Mouse (Mus musculus): ENCODE measurements around the gene Tmem50b. TPM values are rescaled to one million over a fixed set of nuclear protein-coding genes. Genes with fewer than 3 reads are reported as not detected.

Gene Tmem50b
- total RNA-seq, 2 experiments from 2014 or later = 92.3 to 95.0 TPM

DNA sequence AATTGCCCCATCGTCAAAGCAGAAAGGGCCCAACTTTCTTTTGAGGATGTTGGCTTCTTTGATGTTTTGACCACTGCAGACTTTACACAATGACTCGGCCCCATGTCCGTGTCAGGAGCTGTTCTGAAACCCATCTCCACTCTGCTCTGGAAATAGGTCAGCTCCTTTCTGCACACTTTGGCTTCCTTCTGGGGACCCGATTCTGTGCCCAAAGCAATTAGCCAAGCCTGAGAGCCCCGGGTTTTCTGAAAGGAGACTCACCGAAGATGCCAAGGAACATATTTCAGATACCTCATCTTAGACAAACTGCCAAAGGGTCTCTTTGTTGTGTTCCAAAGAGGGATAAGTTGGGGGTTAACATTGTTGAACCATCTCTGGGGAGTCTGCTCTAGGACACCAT is 17.0 kb upstream of the Tmem50b start:
- peak in 1 of 2 experiments; percentile 26 for DNase-seq (ENCODE audit: extremely low spot score in 1 of 2, low spot score in 2 of 2)
- intact Hi-C loops (cut with DNase I) = no loop called here

DNA sequence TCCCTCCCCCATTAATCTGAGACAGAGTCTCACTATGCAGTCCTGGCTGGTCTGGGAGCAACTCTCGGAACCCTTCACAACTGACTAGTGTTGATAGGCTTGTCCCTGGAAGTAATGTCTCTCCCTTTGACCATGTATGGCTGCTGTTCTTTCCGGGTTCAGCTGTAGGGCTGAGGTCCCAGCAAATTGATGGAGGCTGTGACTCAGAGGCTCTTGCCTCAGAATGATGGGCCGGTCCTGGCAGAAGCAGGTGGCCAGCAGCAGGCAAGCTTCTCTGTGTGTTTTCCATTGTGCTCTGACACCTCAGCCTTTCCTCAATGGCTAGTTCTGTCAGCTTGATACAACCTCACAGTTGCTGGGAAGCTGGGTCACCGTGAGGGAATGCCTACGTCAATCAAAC is 14.9 kb upstream of the Tmem50b start:
- intact Hi-C loops (cut with DNase I) = no loop called here
- DNase-seq (ENCODE audit: extremely low spot score in 1 of 2, low spot score in 2 of 2) = no peak

DNA sequence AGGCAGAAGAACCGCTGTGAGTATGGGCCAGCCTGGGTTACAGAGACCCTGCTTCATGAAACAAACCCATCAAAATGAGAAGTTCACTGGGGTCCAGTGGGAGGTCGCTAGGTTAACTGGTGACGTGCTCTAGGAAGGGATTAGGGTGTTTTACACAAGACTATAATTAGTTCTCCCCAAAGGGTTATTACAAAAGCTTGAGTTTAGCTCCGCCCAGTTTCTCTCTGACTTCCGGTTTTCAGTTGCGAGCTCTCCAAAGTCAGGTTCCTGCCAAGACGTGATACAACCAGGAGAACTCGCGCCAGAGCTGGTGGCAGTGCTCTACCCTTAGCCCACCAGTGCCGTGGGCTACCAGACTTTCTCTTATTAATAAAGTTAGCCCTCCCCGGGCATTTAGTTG is 13.6 kb upstream of the Tmem50b start:
- no peak for DNase-seq (ENCODE audit: extremely low spot score in 1 of 2, low spot score in 2 of 2)
- intact Hi-C loops (cut with DNase I) = no loop called here

DNA sequence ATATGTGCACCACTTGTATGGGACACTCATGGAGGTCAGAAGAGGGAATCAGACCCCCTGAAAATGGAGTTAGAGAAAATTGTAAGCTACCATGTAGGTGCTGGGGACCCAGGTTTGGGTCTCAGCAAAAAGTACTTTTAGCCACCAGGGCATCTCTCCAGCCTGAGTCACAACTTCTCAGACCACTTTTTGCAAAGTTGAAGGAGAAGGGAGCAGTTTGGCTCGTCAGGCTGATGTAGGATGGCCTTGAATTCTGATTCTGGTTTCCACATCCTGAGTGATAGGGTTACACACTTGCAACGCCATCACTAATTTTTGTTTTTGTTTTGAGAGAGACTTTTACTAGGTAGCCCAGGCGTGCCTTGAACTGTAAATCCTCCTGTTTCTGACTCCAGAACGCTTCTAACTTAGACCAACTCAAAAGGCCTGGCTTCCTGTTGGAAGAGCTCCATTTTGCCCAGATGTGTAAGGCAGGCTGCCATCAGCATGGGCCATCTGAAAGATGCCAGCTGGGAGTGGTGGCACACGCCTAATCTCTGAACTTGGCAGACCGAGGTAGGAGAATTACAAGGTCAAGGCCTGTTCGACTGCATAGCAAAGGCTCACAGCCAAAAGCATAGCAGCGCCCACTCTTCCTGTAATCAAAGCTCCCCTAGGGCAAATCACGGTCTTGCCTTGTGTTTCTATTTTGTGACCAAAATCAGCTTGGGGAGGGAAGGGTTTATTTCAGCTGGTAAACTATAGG is 12.1 kb upstream of the Tmem50b start:
- intact Hi-C loops (cut with DNase I) = no loop called here
- no peak for DNase-seq (ENCODE audit: extremely low spot score in 1 of 2, low spot score in 2 of 2)

DNA sequence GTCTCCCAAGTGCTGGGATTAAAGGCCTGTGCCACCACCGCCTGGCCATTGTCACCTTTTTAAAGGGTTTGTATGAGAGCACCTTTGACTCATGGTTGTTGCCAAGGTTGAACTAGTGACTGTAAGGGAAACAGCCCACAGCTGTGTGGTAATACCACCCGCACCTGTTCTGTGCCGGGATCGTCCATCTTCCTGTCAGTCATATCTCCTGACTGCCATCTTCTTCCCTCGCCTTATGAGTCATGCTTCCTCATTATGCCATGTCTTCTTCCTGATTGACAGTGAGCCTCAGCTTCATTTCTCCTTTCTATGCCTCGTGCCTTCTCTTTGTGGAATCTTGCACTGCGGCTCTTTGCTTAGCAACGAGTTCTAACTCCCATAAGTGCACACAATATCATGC is 9.4 kb upstream of the Tmem50b start:
- DNase-seq (ENCODE audit: extremely low spot score in 1 of 2, low spot score in 2 of 2) = no peak
- intact Hi-C loops (cut with DNase I) = no loop called here

DNA sequence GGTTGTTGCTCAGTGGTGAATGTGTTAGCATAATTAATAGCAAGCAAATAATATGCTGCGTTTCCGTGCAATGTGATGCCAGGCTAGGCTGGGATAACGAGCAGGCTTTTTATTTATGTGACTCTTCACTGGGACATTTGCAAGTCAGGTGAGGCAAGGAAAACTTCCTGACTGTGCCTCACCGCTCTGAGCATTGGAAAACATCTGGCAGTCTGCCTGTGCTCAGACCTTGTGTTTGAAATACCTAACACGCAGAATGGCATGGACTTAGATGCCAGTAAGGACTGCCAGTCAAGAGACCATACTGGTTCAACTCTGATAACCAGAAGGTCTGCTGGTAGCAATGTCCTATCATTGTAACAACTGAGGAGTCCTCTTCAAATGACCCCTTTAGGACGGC is 7.6 kb upstream of the Tmem50b start:
- intact Hi-C loops (cut with DNase I) = no loop called here
- no peak for DNase-seq (ENCODE audit: extremely low spot score in 1 of 2, low spot score in 2 of 2)

DNA sequence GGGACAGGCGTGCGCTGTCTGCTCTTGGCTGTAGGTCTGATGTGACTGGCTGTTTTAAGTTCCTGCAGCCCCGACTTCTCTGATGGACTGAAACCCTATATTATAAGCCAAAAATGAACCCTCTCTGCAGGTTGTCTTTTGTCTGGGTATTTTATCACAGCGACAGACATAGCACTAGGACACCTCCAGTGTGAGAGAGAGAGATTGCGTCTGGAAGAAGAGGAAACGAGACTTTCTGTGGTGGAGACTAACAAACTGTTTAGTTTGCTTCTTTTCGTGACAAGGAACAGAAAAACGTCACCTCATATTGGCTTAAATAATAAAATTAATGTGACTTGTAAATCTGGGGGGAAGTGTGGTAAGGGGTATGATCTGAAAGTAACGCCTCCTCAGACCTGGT is 4.1 kb upstream of the Tmem50b start:
- intact Hi-C loops (cut with DNase I) = no loop called here
- no peak for DNase-seq (ENCODE audit: extremely low spot score in 1 of 2, low spot score in 2 of 2)

DNA sequence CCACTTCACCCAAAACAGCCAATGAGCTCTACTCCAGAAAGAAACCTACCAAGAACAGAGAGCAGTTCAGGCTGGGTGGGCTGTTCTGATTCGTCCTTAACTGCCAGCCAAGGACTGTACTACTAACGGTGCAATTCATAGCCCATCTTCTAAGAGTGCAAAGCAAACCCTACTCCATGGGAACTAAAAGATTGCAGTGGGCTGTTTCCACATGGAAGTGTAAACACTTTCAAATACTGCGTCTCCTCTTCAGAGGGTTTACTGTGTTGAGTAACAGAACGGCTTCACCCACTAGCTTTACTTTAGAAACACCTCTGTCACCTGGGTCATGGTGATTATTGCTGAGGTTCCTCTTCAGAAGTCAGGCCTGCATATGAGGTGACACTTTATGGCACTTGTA is 3.5 kb upstream of the Tmem50b start:
- no peak for DNase-seq (ENCODE audit: extremely low spot score in 1 of 2, low spot score in 2 of 2)
- intact Hi-C loops (cut with DNase I) = no loop called here

DNA sequence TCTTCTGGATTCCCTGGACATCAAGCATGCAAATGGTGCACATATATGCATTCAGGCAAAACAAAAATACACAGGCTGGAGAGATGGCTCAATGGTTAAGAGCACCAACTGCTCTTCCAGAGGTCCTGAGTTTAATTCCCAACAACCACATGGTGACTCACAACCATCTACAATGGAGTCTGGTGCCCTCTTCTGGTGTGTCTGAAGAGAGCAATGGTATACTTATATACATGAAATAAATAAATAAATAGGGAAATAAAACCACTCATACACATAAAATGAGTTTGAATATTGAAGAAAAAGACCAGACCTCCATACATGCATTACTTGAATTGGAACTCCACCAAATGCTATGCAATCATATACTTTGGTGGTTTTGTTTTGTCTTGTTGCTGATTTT is 1.6 kb upstream of the Tmem50b start:
- DNase-seq (ENCODE audit: extremely low spot score in 1 of 2, low spot score in 2 of 2) = no peak
- intact Hi-C loops (cut with DNase I) = no loop called here

DNA sequence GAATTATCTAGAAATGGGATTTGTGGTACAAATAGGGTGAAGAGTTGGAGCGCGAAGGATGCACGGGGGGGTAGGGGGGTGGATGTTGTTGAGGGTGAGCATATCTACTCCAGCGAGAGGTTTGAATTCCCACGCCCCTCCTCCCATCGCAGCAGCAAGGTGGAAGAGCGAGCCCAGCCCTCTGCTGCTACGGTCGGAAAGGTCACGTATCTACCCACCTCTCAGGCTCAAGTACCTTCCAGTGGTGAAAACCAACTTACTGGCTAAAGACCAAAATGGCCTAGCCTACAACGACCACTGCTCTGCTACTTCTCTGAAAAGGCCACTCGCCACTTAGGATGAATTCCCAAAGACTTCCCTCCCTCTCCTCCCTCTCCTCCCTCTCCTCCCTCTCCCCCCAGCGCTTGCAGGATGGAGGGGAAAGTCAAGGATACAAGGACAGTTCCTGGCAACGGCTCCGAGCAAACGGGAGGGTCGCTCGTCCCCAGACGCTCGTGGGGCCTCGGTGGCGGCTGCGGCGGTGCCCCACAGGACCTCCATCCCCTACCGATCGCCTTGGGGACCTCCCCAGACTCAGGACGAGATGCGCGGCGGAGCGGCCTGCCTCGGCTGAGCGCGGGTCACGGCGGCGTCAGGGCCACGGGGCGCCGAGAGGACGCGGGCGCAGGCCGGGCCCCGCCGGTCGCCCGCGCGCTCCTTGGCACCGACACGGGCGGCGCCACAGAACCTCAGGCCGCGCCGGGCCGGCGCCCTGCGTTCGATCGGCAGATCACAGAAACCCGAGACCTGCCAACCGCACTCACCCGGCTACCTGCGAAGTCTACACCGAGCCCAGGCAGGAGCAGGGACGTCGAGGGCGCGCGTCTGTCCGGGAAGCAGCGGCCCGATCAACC is 575 bp downstream of the Tmem50b start:
- intact Hi-C loops (cut with DNase I) = no loop called here
- no peak for DNase-seq (ENCODE audit: extremely low spot score in 1 of 2, low spot score in 2 of 2)

DNA sequence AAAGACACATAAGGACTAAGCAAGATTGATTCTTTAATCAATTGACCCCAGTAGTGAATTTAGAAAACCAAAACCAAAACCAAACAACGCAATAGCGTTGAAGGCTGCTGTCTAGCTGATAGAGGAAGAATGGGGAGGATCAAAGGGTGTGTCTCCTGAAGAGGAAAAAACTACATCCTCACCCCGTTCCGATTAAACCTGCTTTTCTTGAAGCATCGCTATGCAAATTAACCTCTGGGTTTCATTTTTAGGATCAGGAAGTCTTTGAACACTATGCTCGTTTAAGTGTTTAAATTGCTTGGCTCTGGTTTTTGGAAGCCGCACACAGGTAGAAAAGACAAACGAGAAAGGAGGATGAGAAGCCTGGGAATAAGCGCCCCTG is 1.2 kb downstream of the Tmem50b start:
- intact Hi-C loops (cut with DNase I) = no loop called here
- no peak for DNase-seq (ENCODE audit: extremely low spot score in 1 of 2, low spot score in 2 of 2)

DNA sequence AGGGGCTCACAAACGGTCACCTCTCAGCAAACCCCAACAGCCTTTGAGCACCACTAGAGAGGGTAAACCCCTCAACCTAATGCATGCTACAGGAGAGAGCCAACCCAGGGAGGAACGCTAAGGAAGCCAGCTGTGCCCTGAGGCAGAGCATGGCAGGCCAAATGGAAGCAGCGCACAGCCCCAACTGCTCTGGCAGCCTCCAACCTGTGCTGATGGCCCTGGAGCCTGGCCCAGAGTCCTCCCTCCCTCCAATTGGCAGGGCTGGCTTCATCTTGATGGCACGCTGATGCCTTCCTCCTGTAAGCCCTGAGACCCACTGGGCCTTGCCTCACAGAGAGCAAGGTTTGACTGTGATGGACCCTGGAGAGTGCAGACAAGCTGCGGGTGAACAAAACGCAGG is 2.5 kb downstream of the Tmem50b start:
- peak in 1 of 2 experiments; percentile 40 for DNase-seq (ENCODE audit: extremely low spot score in 1 of 2, low spot score in 2 of 2)

DNA sequence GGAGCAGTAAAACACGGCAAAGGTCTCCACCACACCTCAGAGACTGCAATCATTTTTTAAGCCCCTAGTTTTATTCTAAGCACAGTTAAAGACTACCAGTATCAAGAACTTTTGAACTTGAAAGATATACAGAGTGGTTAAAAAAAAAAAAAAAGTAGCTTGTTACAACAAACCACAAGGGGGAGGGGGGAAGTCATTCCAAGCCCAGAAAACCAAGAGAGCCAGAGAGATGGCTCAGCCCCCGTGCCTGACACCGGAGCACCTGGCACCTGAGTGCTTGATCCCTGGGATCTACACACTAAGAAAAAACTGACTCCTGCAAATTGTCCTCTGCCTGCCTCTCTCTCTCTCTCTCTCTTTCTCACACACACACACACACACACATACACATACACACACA is 4.3 kb downstream of the Tmem50b start:
- no peak for DNase-seq (ENCODE audit: extremely low spot score in 1 of 2, low spot score in 2 of 2)
- intact Hi-C loops (cut with DNase I) = no loop called here

More for the DNA sequence above, 2.5 kb downstream of the Tmem50b start:
- intact Hi-C loops (cut with DNase I) = no loop called here

DNA sequence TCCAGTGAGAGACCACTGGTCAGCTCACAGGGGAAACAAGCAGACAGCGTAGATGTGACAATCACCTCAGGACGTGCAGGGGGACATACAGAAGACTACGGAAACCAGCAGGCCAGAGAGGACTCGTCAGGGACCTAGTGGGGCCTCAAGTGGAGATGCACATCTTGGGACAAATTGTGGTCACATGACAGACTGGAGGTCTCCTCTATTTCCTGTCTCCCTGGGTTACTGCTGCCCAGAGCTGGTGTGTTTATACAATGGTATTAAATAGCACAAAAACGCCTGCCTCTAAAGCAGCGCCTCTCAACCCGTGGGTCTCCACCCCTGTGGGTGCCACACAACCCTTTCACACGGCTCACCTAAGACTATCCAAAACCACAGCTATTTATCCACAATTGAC is 5.4 kb downstream of the Tmem50b start:
- intact Hi-C loops (cut with DNase I) = no loop called here
- DNase-seq (ENCODE audit: extremely low spot score in 1 of 2, low spot score in 2 of 2) = no peak

DNA sequence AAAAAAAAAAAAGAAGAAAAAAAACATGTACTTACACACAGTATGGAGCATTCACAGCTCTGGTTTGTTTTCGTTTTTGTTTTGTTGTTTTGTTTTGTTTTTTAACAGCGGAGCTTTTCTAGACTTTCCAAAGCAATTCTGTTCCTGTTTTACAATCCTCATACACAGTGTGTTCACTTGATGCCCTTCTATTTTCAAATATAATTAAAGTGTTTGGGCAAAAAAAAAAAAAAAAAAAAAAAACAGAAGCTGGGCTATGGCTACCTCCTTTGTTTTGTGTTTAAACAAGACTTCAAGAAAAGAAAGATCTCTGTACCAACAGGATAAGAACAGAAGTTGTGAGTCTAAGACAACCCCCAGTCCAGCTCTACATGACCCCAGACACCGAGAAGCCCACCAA is 8.9 kb downstream of the Tmem50b start:
- DNase-seq (ENCODE audit: extremely low spot score in 1 of 2, low spot score in 2 of 2) = no peak
- intact Hi-C loops (cut with DNase I) = no loop called here

DNA sequence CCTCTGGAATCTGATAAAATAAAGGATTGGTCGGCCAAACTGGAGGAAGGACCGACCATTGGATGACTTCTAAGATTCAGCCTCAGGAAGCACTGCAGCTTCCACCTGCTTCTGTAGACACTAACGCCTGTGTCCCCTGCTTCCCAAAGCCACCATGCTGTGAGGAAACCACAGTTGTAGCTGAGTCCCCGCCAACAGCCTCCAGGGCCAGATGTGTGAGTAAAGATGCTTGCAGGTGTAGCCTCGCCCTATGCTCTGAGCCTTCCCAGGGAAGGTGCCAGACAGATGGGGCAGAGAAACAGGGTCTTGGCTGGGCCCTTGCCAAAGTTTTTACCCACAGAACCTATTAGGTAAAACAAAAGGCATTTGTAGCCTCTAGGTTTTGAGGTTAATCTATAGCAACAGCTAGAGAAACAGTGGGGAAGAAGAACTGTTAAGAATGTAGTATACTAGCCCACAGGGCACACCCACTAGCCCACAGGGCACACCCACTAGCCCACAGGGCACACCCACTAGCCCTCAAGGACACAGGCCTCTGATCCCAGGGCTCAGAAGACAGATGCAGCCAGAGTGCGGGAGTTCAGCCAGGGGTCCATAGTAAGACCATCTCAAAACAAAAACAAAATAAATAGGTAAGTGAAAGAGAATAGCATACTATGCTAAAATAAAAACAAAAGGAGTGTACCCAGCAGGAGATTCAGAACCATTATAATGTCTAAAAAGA is 9.7 kb downstream of the Tmem50b start:
- intact Hi-C loops (cut with DNase I) = no loop called here
- DNase-seq (ENCODE audit: extremely low spot score in 1 of 2, low spot score in 2 of 2) = no peak

DNA sequence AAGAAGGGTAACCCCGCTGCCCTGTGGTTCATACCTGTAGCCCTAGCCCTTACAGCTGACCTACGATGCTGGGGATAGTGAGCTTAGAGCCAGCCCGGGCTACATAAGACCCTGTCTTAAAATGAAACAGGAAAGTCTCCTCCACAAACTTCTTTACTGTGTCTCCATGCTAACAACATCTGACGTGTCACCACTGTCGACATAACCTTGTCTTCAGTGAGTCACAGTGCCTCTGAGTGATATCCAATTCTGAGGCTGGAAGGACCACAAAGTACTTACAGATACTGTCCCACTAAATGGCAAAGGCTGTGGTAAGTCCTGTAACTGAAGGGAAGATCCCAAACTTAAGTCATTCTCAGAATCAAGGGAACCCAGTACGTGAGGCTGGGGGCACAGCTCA is 11.4 kb downstream of the Tmem50b start:
- intact Hi-C loops (cut with DNase I) = no loop called here
- DNase-seq (ENCODE audit: extremely low spot score in 1 of 2, low spot score in 2 of 2) = no peak

DNA sequence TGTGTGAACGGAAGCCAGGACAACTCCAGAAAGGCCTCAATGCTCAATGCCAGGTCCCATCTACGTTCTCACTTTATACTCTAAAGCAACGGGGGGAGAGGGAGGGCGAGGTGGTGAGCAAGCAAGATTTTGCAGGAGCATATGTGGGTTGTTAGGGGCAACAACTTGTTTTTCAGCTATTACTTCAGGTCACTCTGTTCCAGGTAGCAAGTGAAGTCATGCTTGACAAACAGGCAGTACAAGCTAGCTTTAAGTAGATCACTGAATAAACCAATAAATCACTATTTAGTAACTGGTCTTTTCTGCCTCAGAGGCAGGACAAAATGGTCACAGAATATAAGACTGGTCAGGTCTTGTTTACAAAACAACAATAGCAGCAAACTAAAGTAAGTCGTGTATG is 12.0 kb downstream of the Tmem50b start:
- no peak for DNase-seq (ENCODE audit: extremely low spot score in 1 of 2, low spot score in 2 of 2)
- intact Hi-C loops (cut with DNase I) = no loop called here

DNA sequence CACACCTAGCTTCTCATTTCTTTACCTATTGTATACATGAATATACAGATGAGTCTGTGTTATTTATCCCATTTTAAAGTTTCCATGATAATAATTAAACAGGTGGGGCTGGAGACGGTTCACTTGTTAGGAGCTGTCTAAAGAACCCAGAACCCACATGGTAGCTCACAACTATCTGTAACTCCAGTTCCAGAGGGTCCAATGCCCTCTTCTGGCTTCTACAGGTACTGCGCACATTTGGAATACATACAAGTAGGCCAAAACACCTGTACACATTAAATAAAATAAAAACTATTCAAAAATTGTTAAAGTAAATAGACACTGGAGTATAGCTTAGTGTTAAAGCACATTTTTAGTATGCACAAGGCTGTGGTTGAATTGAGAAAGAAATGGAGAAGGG is 15.3 kb downstream of the Tmem50b start:
- no peak for DNase-seq (ENCODE audit: extremely low spot score in 1 of 2, low spot score in 2 of 2)
- intact Hi-C loops (cut with DNase I) = no loop called here
